ENCODE assay signal across 13 mouse cellular contexts in the genomic region with DNA sequence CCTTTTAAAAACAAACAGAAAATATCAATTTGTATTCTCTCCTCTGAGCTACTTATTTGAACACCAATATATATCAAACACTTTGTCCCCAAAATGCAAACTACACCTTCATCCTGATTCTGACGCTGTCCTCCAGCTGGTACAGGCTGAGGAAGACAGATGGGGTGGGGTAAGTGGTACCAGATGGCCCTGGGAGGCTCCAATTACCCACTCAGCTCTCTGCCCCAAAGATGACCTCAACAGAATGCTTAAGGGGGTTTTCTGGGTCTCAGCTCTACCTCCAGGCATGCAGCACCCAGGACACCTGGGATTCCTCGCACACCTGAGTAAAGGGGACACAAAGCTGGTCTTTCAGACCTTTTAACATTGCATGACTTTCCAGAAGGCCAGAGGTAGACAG. TPM values are rescaled to one million over a fixed set of nuclear protein-coding genes. Genes with fewer than 3 reads are reported as not detected.
DNase-seq lines count a peak whose midpoint lies in the region; ATAC-seq and TF ChIP-seq lines count a peak whose summit lies in the region.
"Had no signal": no experiment of that assay in that cellular context is flagged by ENCODE, and none has a peak within 500 bp of the region (broad histone marks: within the 10 kb centered on the region; RNA-seq: fewer than 3 reads in every experiment).

No protein-coding gene starts in this region.

- H3K27ac ChIP-seq in layer of hippocampus, adult 2 months, result peak overlapping the region; percentile 93
- H3K27ac ChIP-seq in ES-Bruce4 (ENCODE audit: insufficient read depth, low read length), result no peak overlapping the region
- no peak overlapping the region for H3K27ac ChIP-seq in limb, embryonic 12.5 days
- H3K27ac ChIP-seq: heart, embryonic 10.5 days had no signal

- no peak overlapping the region for H3K4me2 ChIP-seq in limb, embryonic 12.5 days
- H3K4me2 ChIP-seq: embryonic facial prominence, embryonic 13.5 days had no signal

- 0 out of 2 replicates have a peak, but pooled peaks have one; percentile 21 for ATAC-seq in limb, embryonic 12.5 days (ENCODE audit: insufficient number of reproducible peaks, insufficient read depth, low FRiP score, low TSS enrichment, low read depth)
- ATAC-seq: inflammation-experienced regulatory T-cells, adult 6 months; lung, postnatal 0 days had no signal

- no peaks in the 10 kb centered on the region for H3K27me3 ChIP-seq in ES-Bruce4 (ENCODE audit: control insufficient read depth, insufficient read depth, low read length, poor library complexity, severe bottlenecking)
- H3K27me3 ChIP-seq in limb, embryonic 12.5 days, result no peaks in the 10 kb centered on the region
- H3K27me3 ChIP-seq: embryonic facial prominence, embryonic 13.5 days had no signal

- no peaks in the 10 kb centered on the region for H3K36me3 ChIP-seq in ES-Bruce4 (ENCODE audit: control insufficient read depth, insufficient read depth, low read length, poor library complexity, severe bottlenecking)
- peaks cover 7% of the 10 kb centered on the region for H3K36me3 ChIP-seq in limb, embryonic 12.5 days
- H3K36me3 ChIP-seq: embryonic facial prominence, embryonic 13.5 days; heart, embryonic 10.5 days had no signal

- peak; percentile 55; the same call in 1 of the 2 replicates for TF ChIP-seq EP300 in ES-Bruce4 (IDR thresholded peaks at IDR 0.05; ENCODE audit: insufficient read depth, low read depth, low read length)

- DNase-seq in layer of hippocampus, adult 2 months (ENCODE audit: low spot score in 2 of 2), result peak in 1 of 2 experiments; percentile 42
- DNase-seq in layer of hippocampus, adult 9-10 months (ENCODE audit: low spot score), result no peak
- peak; percentile 53 for DNase-seq in embryo, embryonic 9.5 days (ENCODE audit: extremely low spot score)
- no peak for DNase-seq in kidney, postnatal 4 days
- no peak for DNase-seq in thymus, adult 18-20 months
- DNase-seq in testis, postnatal 10 days (ENCODE audit: low spot score), result no peak
- DNase-seq: spleen, adult 18-20 months had no signal

- no peak overlapping the region for H3K9ac ChIP-seq in ES-Bruce4 (ENCODE audit: low read depth, poor library complexity, severe bottlenecking)
- H3K9ac ChIP-seq in limb, embryonic 12.5 days (replicated peaks), result no peak overlapping the region
- H3K9ac ChIP-seq: embryonic facial prominence, embryonic 13.5 days had no signal

- no peak for TF ChIP-seq CTCF in layer of hippocampus, adult 2 months (conservative IDR thresholded peaks at IDR 0.05)
- no peak for TF ChIP-seq CTCF in ES-Bruce4 (IDR thresholded peaks at IDR 0.05; ENCODE audit: low read depth, low read length)

- no peak overlapping the region for H3K4me3 ChIP-seq in layer of hippocampus, adult 2 months
- H3K4me3 ChIP-seq in ES-Bruce4 (ENCODE audit: low read depth, low read length), result no peak overlapping the region
- H3K4me3 ChIP-seq in limb, embryonic 12.5 days (replicated peaks), result no peak overlapping the region
- H3K4me3 ChIP-seq: embryonic facial prominence, embryonic 13.5 days; heart, embryonic 10.5 days had no signal

- 5% methylated on average over 2 of the region's 2 CpGs for WGBS in limb, embryonic 12.5 days

- TF ChIP-seq POLR2A in ES-Bruce4 (IDR thresholded peaks at IDR 0.05; ENCODE audit: insufficient read depth, low read length), result no peak

- no peaks in the 10 kb centered on the region for H3K9me3 ChIP-seq in ES-Bruce4 (replicated peaks; ENCODE audit: control insufficient read depth, insufficient read depth, low read length, poor library complexity, severe bottlenecking)
- H3K9me3 ChIP-seq in limb, embryonic 12.5 days, result no peaks in the 10 kb centered on the region
- H3K9me3 ChIP-seq: embryonic facial prominence, embryonic 13.5 days; heart, embryonic 10.5 days had no signal

- H3K4me1 ChIP-seq in ES-Bruce4 (ENCODE audit: control insufficient read depth, insufficient read depth, low read length), result peaks cover 24% of the 10 kb centered on the region
- H3K4me1 ChIP-seq in limb, embryonic 12.5 days (replicated peaks), result peaks cover 81% of the 10 kb centered on the region

RNA-seq across cellular contexts. Expression of gene Tspan14, which starts 13.9 kb away (rescaled TPM):
- total RNA-seq in layer of hippocampus, adult 2 months (2021), result 10 to 100 TPM; 27.0 to 30.0 TPM
- polyA plus RNA-seq in ES-Bruce4 (2011; ENCODE audit: insufficient read depth, insufficient read length, low read depth, missing spikeins), result 58.8 and 60.0 TPM in 2 replicates
- 68.4 and 70.1 TPM in 2 replicates for polyA plus RNA-seq in limb, embryonic 12.5 days (2016; fragmentation: Nextera tagmentation; extraction: Ambion mirVana)

RNA-seq across cellular contexts. Expression of gene Sh2d4b, which starts 59.6 kb away (rescaled TPM):
- 1 to 10 TPM; 2.0 to 2.1 TPM for total RNA-seq in layer of hippocampus, adult 2 months (2021)
- polyA plus RNA-seq in ES-Bruce4 (2011; ENCODE audit: insufficient read depth, insufficient read length, low read depth, missing spikeins), result 1.7 and 2.6 TPM in 2 replicates
- polyA plus RNA-seq in limb, embryonic 12.5 days (2016; fragmentation: Nextera tagmentation; extraction: Ambion mirVana), result 0.21 and 0.33 TPM in 2 replicates
